Mouse (Mus musculus) central nervous system, embryonic 14 days (tissue): ENCODE results near the gene Gm11559. TPM values are rescaled to one million over a fixed set of nuclear protein-coding genes. Genes with fewer than 3 reads are reported as not detected.

ENCODE experiments used
- polyA plus RNA-seq: library from polyadenylated mRNA; depleted of rRNA; stranded (reverse); fragments of >200 nt; gene quantifications from 2 replicates; pipeline ENCODE4 v1.2.3, GENCODE M21; 2012; rRNA removed

Gm11559 gene
- polyA plus RNA-seq, result not detected in 2 replicates

GRCm38 (mm10) chr11:99864176-99864575, at the start of gene Gm11559:
Gm11559 (plus strand) TSS chr11:99864476.

GRCm38 (mm10) chr11:99815566-99815965, 48.7 kb upstream of the Gm11559 start, which contains the start of gene Gm11564:
Gm11564 (minus strand) TSS chr11:99815666.

GRCm38 (mm10) chr11:99837966-99838365, 26.3 kb upstream of the Gm11559 start, which contains the start of gene 2300003K06Rik:
2300003K06Rik (minus strand) TSS chr11:99838066.

GRCm38 (mm10) chr11:99851508-99851907, 12.8 kb upstream of the Gm11559 start, which contains the start of gene Krtap4-16:
Krtap4-16 (minus strand) TSS chr11:99851608.

GRCm38 (mm10) chr11:99857617-99858016, 6.7 kb upstream of the Gm11559 start, which contains the start of gene Gm11568:
Gm11568 (plus strand) TSS chr11:99857917.

GRCm38 (mm10) chr11:99873089-99873488, 8.8 kb downstream of the Gm11559 start, which contains the start of gene Krtap9-1:
Krtap9-1 (plus strand) TSS chr11:99873389.

GRCm38 (mm10) chr11:99878887-99879286, 14.6 kb downstream of the Gm11559 start, which contains the start of gene Gm11567:
Gm11567 (plus strand) TSS chr11:99879187.

GRCm38 (mm10) chr11:99907620-99908019, 43.3 kb downstream of the Gm11559 start, which contains the start of gene Krtap31-1:
Krtap31-1 (plus strand) TSS chr11:99907920.

GRCm38 (mm10) chr11:99914451-99914850, 50.2 kb downstream of the Gm11559 start, which contains the start of gene Gm11565:
Gm11565 (plus strand) TSS chr11:99914751.

Other genes starting within 250 kb of the Gm11559 start
- not detected in 2 replicates for gene Krtap2-4, start 249.6 kb upstream of the Gm11559 start, polyA plus RNA-seq
- gene Gm11562, start 244.0 kb upstream of the Gm11559 start, polyA plus RNA-seq, result not detected in 2 replicates
- gene Krtap4-1, start 236.2 kb upstream of the Gm11559 start, polyA plus RNA-seq, result not detected in 2 replicates
- not detected in 2 replicates for gene Krtap4-2, start 229.4 kb upstream of the Gm11559 start, polyA plus RNA-seq
- not detected in 2 replicates for gene Krtap4-7, start 220.4 kb upstream of the Gm11559 start, polyA plus RNA-seq
- gene Gm11555, start 214.2 kb upstream of the Gm11559 start, polyA plus RNA-seq, result not detected in 2 replicates
- not detected in 2 replicates for gene Gm11563, start 205.5 kb upstream of the Gm11559 start, polyA plus RNA-seq
- not detected in 2 replicates for gene Krtap4-6, start 198.5 kb upstream of the Gm11559 start, polyA plus RNA-seq
- not detected in 2 replicates for gene Gm14190, start 173.7 kb upstream of the Gm11559 start, polyA plus RNA-seq
- not detected in 2 replicates for gene Gm14180, start 130.2 kb upstream of the Gm11559 start, polyA plus RNA-seq
- not detected in 2 replicates for gene Gm11595, start 91.6 kb upstream of the Gm11559 start, polyA plus RNA-seq
- gene Krtap4-8, start 83.8 kb upstream of the Gm11559 start, polyA plus RNA-seq, result not detected in 2 replicates
- not detected in 2 replicates for gene Krtap4-9, start 79.3 kb upstream of the Gm11559 start, polyA plus RNA-seq
- not detected in 2 replicates for gene Gm11596, start 71.0 kb upstream of the Gm11559 start, polyA plus RNA-seq
- gene Gm11569, start 65.5 kb upstream of the Gm11559 start, polyA plus RNA-seq, result not detected in 2 replicates
- not detected in 2 replicates for gene Gm11554, start 60.0 kb upstream of the Gm11559 start, polyA plus RNA-seq
- gene Krtap4-13, start 54.6 kb upstream of the Gm11559 start, polyA plus RNA-seq, result not detected in 2 replicates
- not detected in 2 replicates for gene Gm11564, start 48.8 kb upstream of the Gm11559 start, polyA plus RNA-seq
- gene 2300003K06Rik, start 26.4 kb upstream of the Gm11559 start, polyA plus RNA-seq, result not detected in 2 replicates
- gene Krtap4-16, start 12.9 kb upstream of the Gm11559 start, polyA plus RNA-seq, result not detected in 2 replicates
- not detected in 2 replicates for gene Gm11568, start 6.6 kb upstream of the Gm11559 start, polyA plus RNA-seq
- not detected in 2 replicates for gene Krtap9-1, start 8.9 kb downstream of the Gm11559 start, polyA plus RNA-seq
- not detected in 2 replicates for gene Gm11567, start 14.7 kb downstream of the Gm11559 start, polyA plus RNA-seq
- not detected in 2 replicates for gene Krtap31-1, start 43.4 kb downstream of the Gm11559 start, polyA plus RNA-seq
- gene Gm11565, start 50.3 kb downstream of the Gm11559 start, polyA plus RNA-seq, result not detected in 2 replicates
- gene Krtap31-2, start 71.8 kb downstream of the Gm11559 start, polyA plus RNA-seq, result not detected in 2 replicates
- gene Krtap9-5, start 84.0 kb downstream of the Gm11559 start, polyA plus RNA-seq, result not detected in 2 replicates
- gene Krtap29-1, start 114.6 kb downstream of the Gm11559 start, polyA plus RNA-seq, result not detected in 2 replicates
- not detected in 2 replicates for gene Krtap16-1, start 122.1 kb downstream of the Gm11559 start, polyA plus RNA-seq
- 0.29 and 0.34 TPM in 2 replicates for gene Krtap17-1, start 129.5 kb downstream of the Gm11559 start, polyA plus RNA-seq
- not detected in 2 replicates for gene Krt33a, start 151.7 kb downstream of the Gm11559 start, polyA plus RNA-seq
- 0.16 TPM in 1 of 2 replicates, not detected in the other for gene Krt33b, start 165.4 kb downstream of the Gm11559 start, polyA plus RNA-seq
- not detected in 2 replicates for gene Krt34, start 177.1 kb downstream of the Gm11559 start, polyA plus RNA-seq
- not detected in 2 replicates for gene Krt31, start 186.1 kb downstream of the Gm11559 start, polyA plus RNA-seq
- gene Krt32, start 223.8 kb downstream of the Gm11559 start, polyA plus RNA-seq, result not detected in 2 replicates
- not detected in 2 replicates for gene Krt35, start 231.8 kb downstream of the Gm11559 start, polyA plus RNA-seq
- gene Krt36, start 241.2 kb downstream of the Gm11559 start, polyA plus RNA-seq, result not detected in 2 replicates